Mouse (Mus musculus) cortical plate, adult 2 months (tissue): Measurements from ENCODE around the gene Sh3bp4. TPM values are rescaled to one million over a fixed set of nuclear protein-coding genes. Genes with fewer than 3 reads are reported as not detected.

Source experiments
- H3K27ac ChIP-seq: fragments of 200-500 bp; 2 replicates; pipeline ENCODE4 v1.5.1; 2012; ENCODE audit warnings: low read length, control low read depth, inconsistent platforms; ENCODE audit not compliant: insufficient read depth
- H3K4me1 ChIP-seq: fragments of 200-500 bp; 2 replicates; pipeline ENCODE4 v1.6.1; 2011; ENCODE audit warnings: low read length; ENCODE audit not compliant: control insufficient read depth, insufficient read depth
- H3K4me3 ChIP-seq: fragments of 200-500 bp; 2 replicates; pipeline ENCODE4 v1.5.1; 2011; ENCODE audit warnings: mild to moderate bottlenecking, low read length, control low read depth; ENCODE audit not compliant: insufficient read depth
- CTCF ChIP-seq: fragments of 200-500 bp; IDR thresholded peaks from 2 replicates; pipeline ENCODE4 v1.5.1; 2011; ENCODE audit warnings: mild to moderate bottlenecking, control low read depth, low read length; ENCODE audit not compliant: insufficient read depth; ENCODE audit errors: extremely low read depth
- POLR2A ChIP-seq: fragments of 200-500 bp; IDR thresholded peaks from 2 replicates; pipeline ENCODE4 v1.6.1; 2011; ENCODE audit warnings: mild to moderate bottlenecking, low read length, control low read depth; ENCODE audit not compliant: insufficient read depth; ENCODE audit errors: extremely low read depth
- polyA plus RNA-seq: library from polyadenylated mRNA; depleted of rRNA; stranded (reverse); fragments of >200 nt; gene quantifications from 2 replicates; pipeline ENCODE4 v1.2.3, GENCODE M21; 2012

Gene Sh3bp4
- polyA plus RNA-seq, 1 experiment = 14.3 TPM

DNA sequence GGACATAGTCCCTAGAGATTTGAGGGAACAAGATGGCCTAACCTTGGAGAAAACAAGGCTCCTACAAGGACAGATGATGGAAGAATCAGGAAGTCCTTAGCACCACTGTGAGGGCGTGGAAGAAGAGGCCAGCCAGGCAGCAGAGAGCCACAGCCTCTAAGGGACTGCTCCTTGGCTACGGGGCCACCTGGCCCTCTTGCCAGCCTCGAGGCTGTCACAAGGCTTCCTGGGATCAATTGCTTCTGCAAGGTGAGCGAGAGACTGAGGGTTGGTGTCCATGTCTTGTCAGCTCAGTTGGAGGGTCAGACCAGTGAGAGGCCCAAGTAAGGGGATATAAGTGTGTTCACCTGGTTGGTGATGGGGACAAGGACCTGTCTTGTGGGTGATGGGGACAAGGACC, 63.5 kb downstream of the Sh3bp4 start:
- TF ChIP-seq POLR2A = no peak
- TF ChIP-seq CTCF = no peak
- Histone ChIP-seq H3K27ac (no peak overlapping the region), H3K4me1 (peaks cover 12% of the 10 kb centered on the region), H3K4me3 (no peak overlapping the region)

DNA sequence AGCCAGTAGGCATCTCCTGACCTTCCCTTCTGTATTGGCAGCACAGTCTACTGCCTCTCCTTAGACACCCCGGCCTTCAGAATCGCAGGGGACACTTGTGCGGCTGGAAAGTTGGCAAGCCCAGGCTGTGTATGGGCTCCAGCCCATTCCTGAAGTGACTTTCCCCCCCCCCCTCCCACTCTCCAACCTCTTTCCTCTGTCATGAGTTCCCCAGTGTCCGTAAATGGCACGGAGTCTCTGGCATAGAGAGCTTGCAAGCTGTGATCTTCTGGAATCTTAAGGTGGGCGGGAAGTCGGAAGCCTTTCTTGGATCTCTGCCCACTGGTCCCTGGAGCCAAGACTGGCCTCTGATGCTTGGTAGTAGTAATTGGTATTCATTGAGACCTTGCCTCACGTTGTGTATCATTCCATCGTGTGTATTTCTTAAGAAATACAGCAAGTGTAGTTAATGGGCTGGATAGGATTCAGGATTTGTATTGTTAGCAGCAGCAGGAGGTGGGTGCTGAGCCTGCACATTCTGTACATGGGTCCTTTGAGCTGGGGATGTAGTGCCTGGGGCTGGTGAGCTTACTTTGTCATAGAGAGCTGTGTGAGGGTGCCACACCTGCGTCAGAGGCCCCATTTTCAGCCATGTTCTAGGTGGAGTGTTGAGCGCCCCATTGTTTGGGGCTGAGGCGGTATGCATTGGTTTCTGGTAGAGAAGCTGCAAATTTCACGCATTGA, 66.0 kb downstream of the Sh3bp4 start:
- Histone ChIP-seq H3K4me1 (peaks cover 14% of the 10 kb centered on the region), H3K27ac (no peak overlapping the region), H3K4me3 (no peak overlapping the region)
- TF ChIP-seq CTCF (no peak), POLR2A (no peak)

DNA sequence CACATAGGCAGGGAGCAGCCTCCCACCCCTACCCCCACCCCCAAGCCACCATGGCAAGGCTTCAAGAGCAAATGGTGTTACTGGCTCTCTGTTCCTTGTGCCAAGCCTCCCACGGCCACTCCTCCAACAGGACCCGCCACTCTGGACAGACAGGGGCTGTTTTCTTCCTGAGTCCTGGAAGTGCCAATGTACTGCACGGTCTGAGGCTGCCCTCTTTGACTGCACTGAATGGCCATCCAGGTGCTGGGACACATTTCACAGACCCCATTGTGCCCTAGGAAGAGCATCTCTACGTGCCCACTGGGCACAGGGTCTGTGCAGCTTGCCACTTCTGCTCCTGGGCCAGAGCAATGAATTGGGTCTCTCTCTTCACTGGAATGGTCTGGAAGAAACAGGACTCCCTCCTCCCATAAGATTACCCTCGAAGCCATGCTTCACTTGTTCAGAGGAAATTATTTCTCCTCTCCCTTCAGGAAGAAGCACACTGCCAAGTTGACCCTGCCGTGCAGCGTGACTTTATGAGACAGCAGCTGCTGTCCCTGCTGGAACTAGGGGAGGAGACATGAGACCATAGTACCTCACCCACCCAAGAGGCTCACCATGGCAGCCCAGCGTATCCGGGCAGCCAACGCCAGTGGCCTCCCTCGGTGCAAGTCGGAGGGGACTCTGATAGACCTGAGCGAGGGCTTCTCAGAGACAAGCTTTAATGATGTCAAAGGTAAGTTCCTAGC, 67.0 kb downstream of the Sh3bp4 start:
- peaks cover 14% of the 10 kb centered on the region for H3K4me1 ChIP-seq
- no peak overlapping the region for H3K27ac ChIP-seq
- TF ChIP-seq CTCF (no peak), POLR2A (no peak)
- no peak overlapping the region for H3K4me3 ChIP-seq

DNA sequence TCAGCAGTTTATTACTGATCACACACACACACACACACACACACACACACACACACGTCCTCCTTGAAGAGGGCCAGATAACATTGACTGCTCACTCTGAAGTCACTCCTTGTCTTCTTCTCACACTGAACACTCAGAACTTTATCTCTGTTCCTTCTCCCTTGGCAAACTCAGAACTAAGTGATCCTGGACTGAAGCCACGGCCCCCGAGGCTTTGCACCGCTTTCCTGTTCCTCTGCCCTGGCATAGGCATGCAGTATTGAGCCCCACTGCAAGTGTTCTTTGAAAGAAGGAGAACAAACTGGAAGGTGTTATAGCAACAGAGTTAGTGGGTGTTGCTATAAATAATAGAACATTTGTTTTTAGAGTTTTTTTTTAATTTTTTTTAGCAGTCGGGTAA, 68.1 kb downstream of the Sh3bp4 start:
- H3K4me3 ChIP-seq = no peak overlapping the region
- peaks cover 10% of the 10 kb centered on the region for H3K4me1 ChIP-seq
- TF ChIP-seq POLR2A = no peak
- no peak overlapping the region for H3K27ac ChIP-seq

GRCm38 (mm10) chr1:89140113-89140512, 69.9 kb downstream of the Sh3bp4 start:
- TF ChIP-seq POLR2A (no peak), CTCF (no peak)
- no peak overlapping the region for H3K4me3 ChIP-seq
- peaks cover 10% of the 10 kb centered on the region for H3K4me1 ChIP-seq
- H3K27ac ChIP-seq = no peak overlapping the region

GRCm38 (mm10) chr1:89151071-89151470, 80.9 kb downstream of the Sh3bp4 start:
- Histone ChIP-seq H3K27ac (no peak overlapping the region), H3K4me3 (no peak overlapping the region), H3K4me1 (no peaks in the 10 kb centered on the region)
- TF ChIP-seq CTCF (no peak), POLR2A (no peak)

- TF ChIP-seq CTCF = no peak
- TF ChIP-seq POLR2A = no peak
- Histone ChIP-seq H3K4me1 (no peaks in the 10 kb centered on the region), H3K4me3 (no peak overlapping the region), H3K27ac (no peak overlapping the region)
These were observed 82.4 kb downstream of the Sh3bp4 start for GRCm38 (mm10) chr1:89152576-89152975.

DNA sequence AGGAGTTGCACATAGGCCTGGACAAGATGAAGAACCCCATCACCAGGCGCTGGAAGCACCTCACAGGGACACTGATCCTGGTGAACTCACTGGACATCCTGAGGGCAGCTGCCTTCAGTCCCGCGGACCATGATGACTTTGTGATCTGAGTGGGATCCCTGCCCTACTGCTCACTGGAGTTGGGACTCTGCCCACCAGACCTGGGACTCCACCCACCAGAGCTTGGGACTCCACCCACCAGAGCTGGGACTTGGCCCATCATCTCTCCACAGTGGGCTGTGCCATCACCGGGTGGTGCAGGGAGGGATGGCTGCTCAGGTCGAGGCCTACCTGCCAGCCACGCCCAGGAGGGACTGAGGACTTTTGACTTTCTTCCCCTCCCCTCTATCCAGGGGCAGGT, 83.0 kb downstream of the Sh3bp4 start:
- no peaks in the 10 kb centered on the region for H3K4me1 ChIP-seq
- no peak overlapping the region for H3K27ac ChIP-seq
- H3K4me3 ChIP-seq = no peak overlapping the region
- no peak for TF ChIP-seq POLR2A
- TF ChIP-seq CTCF = no peak

DNA sequence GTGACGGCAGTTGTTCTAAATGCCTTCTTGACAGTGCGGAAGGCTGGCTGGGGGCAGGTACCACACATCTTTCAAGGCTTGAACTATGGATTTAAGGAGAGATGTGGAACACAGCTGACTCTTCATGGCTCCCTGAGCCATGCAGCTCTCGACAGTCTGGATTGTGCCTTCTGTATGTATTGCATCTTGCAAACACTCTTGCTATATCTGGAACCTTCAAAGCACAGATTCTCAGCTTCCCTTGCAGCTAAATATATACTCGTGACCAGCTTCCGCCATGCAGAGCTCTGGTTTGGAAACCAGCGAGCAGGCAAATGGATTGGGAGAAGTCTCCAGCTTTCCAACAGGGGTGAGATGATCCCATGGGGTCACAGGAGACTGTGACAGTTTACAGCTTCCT, 93.3 kb downstream of the Sh3bp4 start:
- no peak for TF ChIP-seq CTCF
- Histone ChIP-seq H3K4me1 (peaks cover 1% of the 10 kb centered on the region), H3K4me3 (no peak overlapping the region), H3K27ac (no peak overlapping the region)

DNA sequence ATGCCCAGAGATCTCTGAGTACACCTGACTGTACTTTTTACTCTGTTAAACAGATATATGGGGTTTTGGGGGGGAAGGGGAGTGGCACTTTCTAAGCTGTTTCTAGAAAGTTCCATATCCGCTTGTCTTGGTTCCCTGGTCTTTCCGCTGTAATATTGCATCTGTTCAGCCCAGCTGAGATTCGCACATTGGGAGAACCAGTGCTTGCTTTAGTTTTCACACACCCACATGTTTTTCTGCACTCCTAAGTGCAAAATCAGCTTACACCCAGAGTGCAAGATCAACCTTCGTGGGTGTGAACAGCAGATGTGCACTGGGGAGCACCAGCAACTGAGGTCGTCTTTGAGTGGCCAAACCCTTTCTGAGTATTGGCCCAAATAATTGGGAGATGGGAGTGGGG, 94.1 kb downstream of the Sh3bp4 start:
- Histone ChIP-seq H3K27ac (no peak overlapping the region), H3K4me3 (no peak overlapping the region), H3K4me1 (peaks cover 1% of the 10 kb centered on the region)
- TF ChIP-seq POLR2A = no peak
- TF ChIP-seq CTCF = no peak

DNA sequence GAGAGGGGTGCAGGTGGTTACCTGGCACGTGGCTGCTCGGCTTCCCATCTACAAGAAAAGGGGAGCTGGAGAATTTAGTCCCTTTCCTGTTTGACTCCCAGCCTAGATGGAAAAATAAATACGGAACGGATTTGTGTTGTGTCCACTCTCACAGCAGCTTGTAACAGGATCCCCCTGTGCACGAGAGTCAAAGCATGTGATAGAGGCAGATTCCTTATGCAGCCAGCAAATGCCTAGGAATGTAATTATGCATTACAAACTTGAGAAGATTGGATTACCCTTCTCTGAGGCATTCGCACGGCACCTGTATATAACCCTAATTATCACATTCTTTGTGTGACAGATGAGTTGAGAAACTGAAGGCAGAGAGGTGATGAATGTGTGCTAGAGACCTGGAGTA, 94.5 kb downstream of the Sh3bp4 start:
- no peak overlapping the region for H3K27ac ChIP-seq
- TF ChIP-seq CTCF (no peak), POLR2A (no peak)
- H3K4me3 ChIP-seq = no peak overlapping the region
- H3K4me1 ChIP-seq = peaks cover 1% of the 10 kb centered on the region
